Mouse (Mus musculus): ENCODE data around the gene Rps17.

DNA sequence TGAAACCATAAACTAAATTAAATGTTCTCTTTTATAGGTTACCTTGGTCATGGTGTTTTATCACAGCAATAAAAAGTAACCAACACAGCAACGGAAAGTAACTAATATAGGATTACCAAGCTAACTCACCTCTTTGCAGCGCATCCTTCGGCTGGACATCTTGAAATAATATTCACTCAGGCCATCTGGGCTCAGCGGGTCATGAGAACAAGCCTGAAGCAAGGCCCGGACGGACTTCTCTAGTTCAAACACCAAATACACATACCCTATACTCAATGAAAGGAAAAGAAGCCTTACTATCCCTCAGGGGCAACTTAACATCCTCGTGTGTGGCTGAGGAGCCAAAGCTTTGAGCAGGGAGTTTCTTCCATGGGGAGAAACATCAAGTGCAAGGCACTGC, 10.7 kb upstream of the Rps17 start:
- TF ChIP-seq CTCF (IDR thresholded peaks at IDR 0.05; ENCODE audit: control insufficient read depth, insufficient read depth, insufficient read length), result no peak
- no peak for TF ChIP-seq MAX (IDR thresholded peaks at IDR 0.05)
- TF ChIP-seq MYOG (IDR thresholded peaks at IDR 0.05; ENCODE audit: control insufficient read depth, extremely low read depth, insufficient read length), result no peak
- no peak for TF ChIP-seq USF1 (IDR thresholded peaks at IDR 0.05; ENCODE audit: low read depth)
- no peak for TF ChIP-seq FOSL1 (IDR thresholded peaks at IDR 0.05; ENCODE audit: insufficient read depth, low read length, poor library complexity, severe bottlenecking)
- no peak for TF ChIP-seq MYOD1 (IDR thresholded peaks at IDR 0.05; ENCODE audit: control insufficient read depth, insufficient read length, low read depth)
- TF ChIP-seq CEBPB (IDR thresholded peaks at IDR 0.05; ENCODE audit: low read depth), result no peak

Measured in C2C12 (cell line).